Mouse (Mus musculus): ENCODE data around the gene 2310009B15Rik. TPM values are rescaled to one million over a fixed set of nuclear protein-coding genes. Genes with fewer than 3 reads are reported as not detected.

2310009B15Rik gene
- polyA plus RNA-seq, 1 experiment, result 46.9 TPM

GRCm38 (mm10) chr1:138849531-138850160 lies 7.0 kb downstream of the 2310009B15Rik start:
- TF ChIP-seq CTCF (IDR thresholded peaks at IDR 0.05; ENCODE audit: control insufficient read depth, insufficient read depth, insufficient read length), result no peak
- no peak for TF ChIP-seq MAX (IDR thresholded peaks at IDR 0.05)
- no peak for TF ChIP-seq USF1 (IDR thresholded peaks at IDR 0.05; ENCODE audit: low read depth)
- TF ChIP-seq CEBPB (IDR thresholded peaks at IDR 0.05; ENCODE audit: low read depth), result no peak
- no peak for TF ChIP-seq FOSL1 (IDR thresholded peaks at IDR 0.05; ENCODE audit: insufficient read depth, low read length, poor library complexity, severe bottlenecking)
- TF ChIP-seq MYOG (IDR thresholded peaks at IDR 0.05; ENCODE audit: control insufficient read depth, extremely low read depth, insufficient read length), result no peak
- TF ChIP-seq MYOD1 (IDR thresholded peaks at IDR 0.05; ENCODE audit: control insufficient read depth, insufficient read length, low read depth), result no peak
- H3ac ChIP-seq (ENCODE audit: control insufficient read depth, insufficient read length, low read depth), result no peak overlapping the region
- H3K4me3 ChIP-seq (ENCODE audit: insufficient read depth, poor library complexity, severe bottlenecking), result no peak overlapping the region
- no peaks in the 10 kb centered on the region for H3K27me3 ChIP-seq (ENCODE audit: control insufficient read depth, insufficient read depth, insufficient read length)
- no peaks in the 10 kb centered on the region for H3K79me2 ChIP-seq (ENCODE audit: control insufficient read depth, insufficient read depth)
- peaks cover 2% of the 10 kb centered on the region for H3K79me3 ChIP-seq (ENCODE audit: low read depth)
- H3K36me3 ChIP-seq (ENCODE audit: control insufficient read depth, insufficient read depth), result peaks cover 12% of the 10 kb centered on the region

DNA sequence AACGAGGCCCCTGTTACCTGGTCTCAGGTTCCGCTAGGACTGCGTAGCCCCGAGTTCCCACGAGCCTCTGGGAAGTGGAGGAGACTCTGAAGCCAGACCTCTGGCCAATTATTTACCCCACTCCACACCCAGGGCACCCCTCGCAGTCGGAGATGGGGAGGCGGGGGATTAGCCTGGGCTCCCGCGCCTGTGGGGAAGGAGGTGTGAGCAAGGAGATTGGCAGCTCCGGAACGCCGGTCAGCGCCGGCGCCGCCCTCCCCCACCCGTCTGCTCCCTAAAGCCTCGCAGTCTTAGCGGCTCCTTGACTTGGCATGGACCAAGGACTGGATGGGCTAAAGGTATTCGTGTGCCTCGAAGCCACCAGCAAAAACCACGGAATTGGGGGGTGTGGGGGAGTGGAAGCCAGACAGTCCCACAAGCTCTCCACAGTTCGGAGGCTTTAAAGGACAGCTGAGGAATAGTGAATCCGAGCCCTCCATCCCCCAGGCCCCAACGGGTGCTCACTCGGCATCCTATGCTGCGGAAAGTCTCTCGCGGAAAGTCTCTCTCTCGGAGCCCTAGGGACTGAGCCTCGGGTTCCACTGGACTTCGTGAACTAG lies 8.0 kb downstream of the 2310009B15Rik start, which contains the start of gene Lhx9:
Lhx9 (minus strand) TSS at position 67 of the 599 bp plus-strand sequence.
- Histone ChIP-seq H3K4me3 (ENCODE audit: insufficient read depth, poor library complexity, severe bottlenecking) (no peak within 1 kb of the TSS), H3K79me2 (ENCODE audit: control insufficient read depth, insufficient read depth) (no peaks in the 10 kb centered on the region), H3K36me3 (ENCODE audit: control insufficient read depth, insufficient read depth) (peaks cover 6% of the 10 kb centered on the region), H3K27me3 (ENCODE audit: control insufficient read depth, insufficient read depth, insufficient read length) (no peaks in the 10 kb centered on the region), H3K79me3 (ENCODE audit: low read depth) (no peaks in the 10 kb centered on the region), H3ac (ENCODE audit: control insufficient read depth, insufficient read length, low read depth) (no peak within 1 kb of the TSS)
- TF ChIP-seq USF1 (IDR thresholded peaks at IDR 0.05; ENCODE audit: low read depth) (no peak), FOSL1 (IDR thresholded peaks at IDR 0.05; ENCODE audit: insufficient read depth, low read length, poor library complexity, severe bottlenecking) (no peak), MYOG (IDR thresholded peaks at IDR 0.05; ENCODE audit: control insufficient read depth, extremely low read depth, insufficient read length) (no peak), CEBPB (IDR thresholded peaks at IDR 0.05; ENCODE audit: low read depth) (no peak), CTCF (IDR thresholded peaks at IDR 0.05; ENCODE audit: control insufficient read depth, insufficient read depth, insufficient read length) (no peak), MYOD1 (IDR thresholded peaks at IDR 0.05; ENCODE audit: control insufficient read depth, insufficient read length, low read depth) (no peak), MAX (IDR thresholded peaks at IDR 0.05) (no peak)

DNA sequence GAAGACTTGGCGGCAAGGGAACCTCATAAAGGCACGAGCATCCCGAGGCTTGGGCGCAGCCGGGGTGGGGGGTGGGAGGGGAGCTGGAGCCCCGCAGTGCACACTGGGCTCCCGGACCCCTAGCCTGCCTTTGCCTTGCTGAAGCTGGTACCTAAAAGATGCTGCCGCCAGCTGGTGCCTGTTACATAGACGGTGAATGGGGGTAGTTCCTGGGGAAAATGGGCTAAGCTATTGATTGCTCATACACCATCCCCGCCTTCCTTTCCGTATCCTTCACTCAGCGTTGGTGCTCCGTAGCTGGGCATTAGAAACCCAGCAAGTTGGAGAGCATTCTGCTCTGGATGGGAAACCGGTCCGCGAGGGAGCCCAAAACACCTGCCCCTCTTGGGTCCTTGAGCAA lies 8.6 kb downstream of the 2310009B15Rik start:
- no peaks in the 10 kb centered on the region for H3K79me2 ChIP-seq (ENCODE audit: control insufficient read depth, insufficient read depth)
- no peak for TF ChIP-seq MYOD1 (IDR thresholded peaks at IDR 0.05; ENCODE audit: control insufficient read depth, insufficient read length, low read depth)
- no peak for TF ChIP-seq CEBPB (IDR thresholded peaks at IDR 0.05; ENCODE audit: low read depth)
- no peak for TF ChIP-seq FOSL1 (IDR thresholded peaks at IDR 0.05; ENCODE audit: insufficient read depth, low read length, poor library complexity, severe bottlenecking)
- TF ChIP-seq MAX (IDR thresholded peaks at IDR 0.05), result no peak
- no peak for TF ChIP-seq CTCF (IDR thresholded peaks at IDR 0.05; ENCODE audit: control insufficient read depth, insufficient read depth, insufficient read length)
- TF ChIP-seq USF1 (IDR thresholded peaks at IDR 0.05; ENCODE audit: low read depth), result no peak
- no peak for TF ChIP-seq MYOG (IDR thresholded peaks at IDR 0.05; ENCODE audit: control insufficient read depth, extremely low read depth, insufficient read length)
- no peak overlapping the region for H3ac ChIP-seq (ENCODE audit: control insufficient read depth, insufficient read length, low read depth)
- H3K36me3 ChIP-seq (ENCODE audit: control insufficient read depth, insufficient read depth), result peaks cover 6% of the 10 kb centered on the region
- no peaks in the 10 kb centered on the region for H3K27me3 ChIP-seq (ENCODE audit: control insufficient read depth, insufficient read depth, insufficient read length)
- H3K79me3 ChIP-seq (ENCODE audit: low read depth), result no peaks in the 10 kb centered on the region
- no peak overlapping the region for H3K4me3 ChIP-seq (ENCODE audit: insufficient read depth, poor library complexity, severe bottlenecking)

GRCm38 (mm10) chr1:138847146-138847545 lies 9.5 kb downstream of the 2310009B15Rik start:
- Histone ChIP-seq H3ac (ENCODE audit: control insufficient read depth, insufficient read length, low read depth) (no peak overlapping the region), H3K79me3 (ENCODE audit: low read depth) (no peaks in the 10 kb centered on the region), H3K27me3 (ENCODE audit: control insufficient read depth, insufficient read depth, insufficient read length) (no peaks in the 10 kb centered on the region), H3K4me3 (ENCODE audit: insufficient read depth, poor library complexity, severe bottlenecking) (no peak overlapping the region), H3K79me2 (ENCODE audit: control insufficient read depth, insufficient read depth) (no peaks in the 10 kb centered on the region), H3K36me3 (ENCODE audit: control insufficient read depth, insufficient read depth) (peaks cover 6% of the 10 kb centered on the region)
- TF ChIP-seq MAX (IDR thresholded peaks at IDR 0.05) (no peak), FOSL1 (IDR thresholded peaks at IDR 0.05; ENCODE audit: insufficient read depth, low read length, poor library complexity, severe bottlenecking) (no peak), USF1 (IDR thresholded peaks at IDR 0.05; ENCODE audit: low read depth) (no peak), MYOG (IDR thresholded peaks at IDR 0.05; ENCODE audit: control insufficient read depth, extremely low read depth, insufficient read length) (no peak)

GRCm38 (mm10) chr1:138846581-138846980 lies 10.1 kb downstream of the 2310009B15Rik start:
- H3K79me3 ChIP-seq (ENCODE audit: low read depth), result no peaks in the 10 kb centered on the region
- TF ChIP-seq CEBPB (IDR thresholded peaks at IDR 0.05; ENCODE audit: low read depth), result no peak
- no peak for TF ChIP-seq USF1 (IDR thresholded peaks at IDR 0.05; ENCODE audit: low read depth)
- no peak for TF ChIP-seq CTCF (IDR thresholded peaks at IDR 0.05; ENCODE audit: control insufficient read depth, insufficient read depth, insufficient read length)
- TF ChIP-seq MAX (IDR thresholded peaks at IDR 0.05), result no peak
- TF ChIP-seq MYOD1 (IDR thresholded peaks at IDR 0.05; ENCODE audit: control insufficient read depth, insufficient read length, low read depth), result no peak
- no peak for TF ChIP-seq MYOG (IDR thresholded peaks at IDR 0.05; ENCODE audit: control insufficient read depth, extremely low read depth, insufficient read length)
- TF ChIP-seq FOSL1 (IDR thresholded peaks at IDR 0.05; ENCODE audit: insufficient read depth, low read length, poor library complexity, severe bottlenecking), result no peak
- H3K4me3 ChIP-seq (ENCODE audit: insufficient read depth, poor library complexity, severe bottlenecking), result no peak overlapping the region
- H3K36me3 ChIP-seq (ENCODE audit: control insufficient read depth, insufficient read depth), result peaks cover 4% of the 10 kb centered on the region
- no peaks in the 10 kb centered on the region for H3K79me2 ChIP-seq (ENCODE audit: control insufficient read depth, insufficient read depth)
- no peaks in the 10 kb centered on the region for H3K27me3 ChIP-seq (ENCODE audit: control insufficient read depth, insufficient read depth, insufficient read length)
- H3ac ChIP-seq (ENCODE audit: control insufficient read depth, insufficient read length, low read depth), result no peak overlapping the region
